Mouse (Mus musculus) cerebellum, adult 2 months (tissue): ENCODE data around the gene Stk39.

Experiments used
- CTCF ChIP-seq: fragments of 200-500 bp; IDR thresholded peaks from 2 replicates; pipeline ENCODE4 v1.5.1; 2011; ENCODE audit warnings: low read depth, mild to moderate bottlenecking, control low read depth, low read length, moderate library complexity, borderline replicate concordance; ENCODE audit not compliant: insufficient read depth
- POLR2A ChIP-seq: fragments of 200-500 bp; IDR thresholded peaks from 2 replicates; pipeline ENCODE4 v1.6.1; 2011; ENCODE audit warnings: low read length, control low read depth, borderline replicate concordance; ENCODE audit not compliant: insufficient read depth

DNA sequence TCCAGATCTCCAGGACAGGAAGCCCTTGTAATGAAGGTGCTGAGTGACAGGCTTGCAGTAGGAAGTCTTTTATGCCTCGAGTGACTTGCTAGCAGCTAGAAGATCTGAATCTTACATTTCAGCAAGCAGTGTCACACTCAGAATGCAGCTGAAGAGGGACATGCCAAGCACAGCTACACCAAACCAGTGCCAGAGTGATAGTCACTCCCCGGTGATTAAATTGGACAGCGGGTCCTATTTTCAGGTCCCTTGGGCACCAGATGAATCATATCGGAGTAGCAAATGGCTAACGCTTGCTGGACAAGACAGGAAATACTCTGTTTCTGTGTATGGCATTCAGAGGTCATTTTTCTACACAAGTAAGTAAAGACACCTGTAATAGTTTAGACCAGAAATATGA, 207.2 kb downstream of the Stk39 start:
- TF ChIP-seq CTCF (no peak), POLR2A (no peak)
